Mouse (Mus musculus): ENCODE measurements around the gene Gpr146. TPM values are rescaled to one million over a fixed set of nuclear protein-coding genes. Genes with fewer than 3 reads are reported as not detected.

The Gpr146 gene
- polyA plus RNA-seq, 2 experiments from 2014 or later = 8.1 to 11.3 TPM

- no peak for ATAC-seq
Observed at GRCm38 (mm10) chr5:139404801-139405401, 27.4 kb downstream of the Gpr146 start, which contains the start of gene C130050O18Rik. Gene C130050O18Rik (plus strand): TSS chr5:139405280.

- ATAC-seq = no peak
Observed at GRCm38 (mm10) chr5:139405478-139405877, 28.0 kb downstream of the Gpr146 start.

- ATAC-seq = no peak
Observed at GRCm38 (mm10) chr5:139405953-139406352, 28.5 kb downstream of the Gpr146 start.

- no peak for ATAC-seq
Observed at GRCm38 (mm10) chr5:139407121-139407885, 29.8 kb downstream of the Gpr146 start.

- ATAC-seq = no peak
Observed at GRCm38 (mm10) chr5:139408511-139408910, 31.0 kb downstream of the Gpr146 start.

GRCm38 (mm10) chr5:139409412-139409811, 31.9 kb downstream of the Gpr146 start:
- ATAC-seq = no peak

GRCm38 (mm10) chr5:139410056-139410455, 32.6 kb downstream of the Gpr146 start:
- ATAC-seq = no peak

GRCm38 (mm10) chr5:139411117-139411516, 33.6 kb downstream of the Gpr146 start:
- ATAC-seq = no peak

GRCm38 (mm10) chr5:139411665-139412314, 34.3 kb downstream of the Gpr146 start:
- ATAC-seq = no peak

GRCm38 (mm10) chr5:139413545-139413944, 36.0 kb downstream of the Gpr146 start:
- no peak for ATAC-seq

- no peak for ATAC-seq
Observed at GRCm38 (mm10) chr5:139415001-139415400, 37.5 kb downstream of the Gpr146 start.

GRCm38 (mm10) chr5:139416942-139417341, 39.4 kb downstream of the Gpr146 start:
- no peak for ATAC-seq

- ATAC-seq = no peak
Observed at GRCm38 (mm10) chr5:139417480-139417879, 40.0 kb downstream of the Gpr146 start.

- no peak for ATAC-seq
Observed at GRCm38 (mm10) chr5:139418110-139418509, 40.6 kb downstream of the Gpr146 start.

- no peak for ATAC-seq
Observed at GRCm38 (mm10) chr5:139418633-139419032, 41.1 kb downstream of the Gpr146 start.

GRCm38 (mm10) chr5:139423026-139423865, 45.7 kb downstream of the Gpr146 start, which contains the start of gene Gper1:
Gene Gper1 (plus strand): TSS chr5:139423151.
- no peak for ATAC-seq

GRCm38 (mm10) chr5:139425198-139425597, 47.7 kb downstream of the Gpr146 start:
- ATAC-seq = no peak

GRCm38 (mm10) chr5:139427001-139427400, 49.5 kb downstream of the Gpr146 start:
- ATAC-seq = no peak

- ATAC-seq = no peak
Observed at GRCm38 (mm10) chr5:139427989-139428388, 50.5 kb downstream of the Gpr146 start.

GRCm38 (mm10) chr5:139429818-139430341, 52.4 kb downstream of the Gpr146 start:
- ATAC-seq = no peak

GRCm38 (mm10) chr5:139432333-139432732, 54.8 kb downstream of the Gpr146 start:
- no peak for ATAC-seq
